Mouse (Mus musculus) liver, adult (tissue): ENCODE measurements around the gene Wdr38.

Experiments
- GATA4 ChIP-seq: IDR thresholded peaks from 2 replicates; pipeline ENCODE4 v1.6.1; 2014; ENCODE audit warnings: mild to moderate bottlenecking, low read length; ENCODE audit not compliant: insufficient replicate concordance

The Wdr38 gene

GRCm38 (mm10) chr2:38997386-38998374 lies at the start of gene Wdr38:
Gene Wdr38, plus strand, starts transcription at chr2:38997476.
- TF ChIP-seq GATA4, result no peak

GRCm38 (mm10) chr2:38947566-38947965 lies 49.7 kb upstream of the Wdr38 start:
- TF ChIP-seq GATA4, result 0 out of 2 replicates have a peak, but pooled peaks have one; percentile 9

- peak; percentile 77; the same call in 1 of the 2 replicates for TF ChIP-seq GATA4
Measured at GRCm38 (mm10) chr2:38950281-38950719, 47.0 kb upstream of the Wdr38 start.

- no peak for TF ChIP-seq GATA4
Measured at GRCm38 (mm10) chr2:38953152-38953883, 44.0 kb upstream of the Wdr38 start.

GRCm38 (mm10) chr2:38956062-38956461 lies 41.2 kb upstream of the Wdr38 start:
- no peak for TF ChIP-seq GATA4

- no peak for TF ChIP-seq GATA4
Measured at GRCm38 (mm10) chr2:38957671-38958223, 39.5 kb upstream of the Wdr38 start.

- TF ChIP-seq GATA4, result no peak
Measured at GRCm38 (mm10) chr2:38964198-38964597, 33.1 kb upstream of the Wdr38 start.

GRCm38 (mm10) chr2:38969650-38970049 lies 27.6 kb upstream of the Wdr38 start:
- no peak for TF ChIP-seq GATA4

GRCm38 (mm10) chr2:38970057-38970456 lies 27.2 kb upstream of the Wdr38 start:
- TF ChIP-seq GATA4, result no peak

- no peak for TF ChIP-seq GATA4
Measured at GRCm38 (mm10) chr2:38973223-38973622, 24.1 kb upstream of the Wdr38 start.

GRCm38 (mm10) chr2:38973701-38974100 lies 23.6 kb upstream of the Wdr38 start:
- no peak for TF ChIP-seq GATA4

- no peak for TF ChIP-seq GATA4
Measured at GRCm38 (mm10) chr2:38974171-38974570, 23.1 kb upstream of the Wdr38 start.

- TF ChIP-seq GATA4, result no peak
Measured at GRCm38 (mm10) chr2:38975181-38975580, 22.1 kb upstream of the Wdr38 start.

- no peak for TF ChIP-seq GATA4
Measured at GRCm38 (mm10) chr2:38975941-38976805, 21.1 kb upstream of the Wdr38 start.
